ENCODE assay signal across 13 mouse cellular contexts in genomic region chr17:4808926-4809325, GRCm38 (mm10).
DNase-seq lines count a peak whose midpoint lies in the region.
"Had no signal": no experiment of that assay in that cellular context is flagged by ENCODE, and none has a peak within 500 bp of the region (broad histone marks: within the 10 kb centered on the region; RNA-seq: fewer than 3 reads in every experiment).

No protein-coding gene starts in this region.

- DNase-seq in gastrocnemius, postnatal 25 days = peak; percentile 26
- no peak for DNase-seq in gastrocnemius, postnatal 4 days (ENCODE audit: low spot score in 2 of 2)
- DNase-seq in kidney, adult 9 months = peak; percentile 24
- DNase-seq in kidney, adult 11 months = no peak
- peak; percentile 30 for DNase-seq in urinary bladder, postnatal 14 days (ENCODE audit: low spot score)
- no peak for DNase-seq in urinary bladder, adult 18-20 months (ENCODE audit: low spot score in 2 of 2)
- peak; percentile 59 for DNase-seq in skeletal muscle tissue, adult 2 months (ENCODE audit: low read depth, low spot score)
- no peak for DNase-seq in thymus, postnatal 4 days
- DNase-seq: adrenal gland, adult 2 months; cerebellum, adult 11 months; cerebellum, adult 8-10 months; cerebellum, postnatal 14 days; embryo, embryonic 11 days had no signal

Comparison
In these comparisons a context has a peak if more than half of its experiments do, and no peak if none do; other contexts are left out.
1. DNase-seq: peak in gastrocnemius, postnatal 25 days (single experiment), kidney, adult 9 months (single experiment), urinary bladder, postnatal 14 days (single experiment) and skeletal muscle tissue, adult 2 months (single experiment); none in gastrocnemius, postnatal 4 days (0 of 2), kidney, adult 11 months (single experiment), urinary bladder, adult 18-20 months (0 of 2) and thymus, postnatal 4 days (single experiment).